Mouse (Mus musculus): ENCODE measurements around the gene Cand1.

DNA sequence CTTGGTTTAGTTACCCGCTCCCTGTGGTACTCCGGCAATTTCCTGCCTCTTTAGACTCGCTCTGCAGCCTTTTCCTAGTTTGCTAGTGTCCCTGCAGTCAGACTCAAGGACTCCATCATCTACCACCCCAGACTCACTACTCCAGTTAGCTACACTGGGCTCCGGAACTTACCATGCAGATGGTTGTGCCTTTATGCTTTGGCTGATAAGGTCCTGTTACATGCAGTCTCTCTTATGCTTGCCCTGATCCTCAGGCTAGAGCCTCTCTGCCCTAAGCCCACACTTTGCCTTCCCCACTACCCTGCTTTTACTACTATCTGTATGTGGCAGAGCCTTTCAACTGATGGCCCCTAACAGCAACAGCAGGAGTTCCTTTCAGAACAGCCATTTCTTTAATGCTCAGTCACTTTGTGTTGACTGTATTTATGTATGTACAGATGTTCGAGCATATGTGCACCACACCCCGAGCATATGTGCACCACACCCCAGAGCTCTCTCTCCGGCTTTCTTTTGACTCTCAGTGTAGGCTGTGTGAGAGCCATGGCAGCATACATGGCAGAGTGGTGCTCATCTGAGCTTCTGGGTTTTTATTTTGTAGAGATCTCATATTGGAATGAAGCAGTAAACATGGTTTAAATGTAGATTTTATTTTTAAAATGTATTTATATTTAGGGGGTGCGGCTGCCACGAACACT is 41.5 kb downstream of the Cand1 start:
- TF ChIP-seq CTCF (IDR thresholded peaks at IDR 0.05) (no peak), POLR2A (IDR thresholded peaks at IDR 0.05; ENCODE audit: insufficient read depth, low read depth, low read length) (no peak), EP300 (IDR thresholded peaks at IDR 0.05; ENCODE audit: insufficient read depth, low read depth, low read length) (no peak)

All from heart, adult 2 months (tissue).